Mouse (Mus musculus): ENCODE data around the gene BC061212. TPM values are rescaled to one million over a fixed set of nuclear protein-coding genes. Genes with fewer than 3 reads are reported as not detected.

Gene BC061212
- not detected for total RNA-seq (2023)

GRCm38 (mm10) chr5:94070445-94070844 is at the start of gene BC061212:
TSS of gene BC061212 (minus strand) at chr5:94070545.

GRCm38 (mm10) chr5:94076085-94076484 is 5.7 kb upstream of the BC061212 start, which contains the start of gene Gm6351:
TSS of gene Gm6351 (plus strand) at chr5:94076385.

Other genes with a start within 250 kb of the BC061212 start
- not detected for gene Gm7792, start 226.8 kb downstream of the BC061212 start, total RNA-seq (2023)
- not detected for gene Gm16429, start 141.5 kb downstream of the BC061212 start, total RNA-seq (2023)
- gene Gm6351, start 5.8 kb upstream of the BC061212 start, total RNA-seq (2023), result not detected
- not detected for gene Gm3106, start 147.5 kb upstream of the BC061212 start, total RNA-seq (2023)
- gene A430089I19Rik, start 236.3 kb upstream of the BC061212 start, total RNA-seq (2023), result not detected
- gene Gm6502, start 243.9 kb upstream of the BC061212 start, total RNA-seq (2023), result not detected

Data from CD4-positive naive resting alpha-beta T cell, adult 57 days (primary cell).